Mouse (Mus musculus) heart, postnatal 0 days (tissue): ENCODE measurements at regions not wholly inside any gene's neighbourhood (a gene's known extent, or its start where the extent isn't known, plus 50 kb on each side); places are given as distances from the start of the nearest gene placed in this dataset.

Experiments
- CTCF ChIP-seq: IDR thresholded peaks from 2 replicates; pipeline ENCODE4 v1.5.1; 2016; ENCODE audit warnings: antibody characterized with exemption, control low read depth, low read depth
- EP300 ChIP-seq: IDR thresholded peaks from 2 replicates; pipeline ENCODE4 v1.6.1; 2016; ENCODE audit warnings: antibody characterized with exemption, low read depth

- TF ChIP-seq CTCF = no peak
- no peak for TF ChIP-seq EP300
Measured at GRCm38 (mm10) chr3:50890537-50890936, 333.7 kb upstream of the Noct start.
